Mouse (Mus musculus): ENCODE results near the gene Dhx37. TPM values are rescaled to one million over a fixed set of nuclear protein-coding genes. Genes with fewer than 3 reads are reported as not detected.
"Not testable (repeated sequence)": the region's sequence is repeated elsewhere in the genome, so short reads cannot be mapped to it uniquely, and the experiment has no call there.

Gene Dhx37
- polyA plus RNA-seq, 1 experiment from 2014 or later = 10.2 TPM

DNA sequence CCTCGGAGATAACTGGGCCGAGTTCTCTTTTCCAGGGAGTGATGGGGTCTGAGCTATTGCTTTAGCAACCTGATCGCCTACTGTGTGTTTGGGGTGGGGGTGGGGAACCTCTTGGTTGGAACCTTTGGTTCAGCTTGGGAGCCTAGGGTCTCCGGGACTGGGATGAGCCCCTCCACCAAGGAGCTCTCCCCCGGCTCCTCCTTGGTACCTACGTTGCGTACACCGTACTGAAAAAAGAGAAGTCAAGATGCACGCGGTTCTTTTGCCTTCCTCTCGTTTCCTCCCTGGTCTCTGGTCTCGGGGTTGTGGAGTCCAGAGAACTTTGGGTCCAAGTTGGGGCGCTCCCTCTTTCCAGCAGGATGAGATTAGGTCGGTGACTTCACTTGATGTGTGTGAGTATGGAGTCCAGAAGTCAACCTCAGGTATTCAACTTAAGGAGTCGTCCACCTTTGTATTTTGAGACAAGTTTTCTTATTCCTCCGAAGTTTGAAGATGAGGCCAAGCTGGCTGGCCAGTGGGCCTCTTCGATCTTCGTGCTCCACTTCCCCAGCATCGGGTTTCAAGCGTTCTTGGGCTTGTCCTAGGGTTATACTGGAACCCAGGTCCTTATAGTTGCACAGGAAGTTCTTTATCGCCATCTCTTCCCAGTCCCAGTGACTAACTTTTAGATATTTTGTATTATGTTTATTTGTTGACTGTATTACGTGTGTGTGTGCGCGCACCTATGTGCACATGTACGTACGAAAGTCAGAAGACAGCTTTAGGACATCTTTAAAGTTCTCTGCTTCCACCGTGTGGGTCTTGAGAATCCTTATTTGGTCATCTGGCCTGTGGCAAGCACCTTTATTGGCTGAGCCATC, 8.4 kb upstream of the Dhx37 start:
- 24% methylated on average over 27 of the region's 27 CpGs for WGBS
- Histone ChIP-seq H3K36me3 (replicated peaks; ENCODE audit: control insufficient read depth, insufficient read depth) (no peaks in the 10 kb centered on the region), H3K9ac (peak overlapping the region; percentile 83), H3K27ac (peak overlapping the region; percentile 81), H3K4me1 (replicated peaks; ENCODE audit: control insufficient read depth, insufficient read depth, low read length) (peaks cover 10% of the 10 kb centered on the region), H3K27me3 (ENCODE audit: control insufficient read depth, insufficient read depth, low read length) (no peaks in the 10 kb centered on the region), H3K4me2 (replicated peaks) (peak overlapping the region; percentile 65), H3K9me3 (ENCODE audit: control insufficient read depth, low read length) (no peaks in the 10 kb centered on the region), H3K4me3 (replicated peaks; ENCODE audit: low read length) (peak overlapping the region; percentile 90)
- no peak for DNase-seq (ENCODE audit: low spot score)
- no peak for ATAC-seq (ENCODE audit: low FRiP score)

DNA sequence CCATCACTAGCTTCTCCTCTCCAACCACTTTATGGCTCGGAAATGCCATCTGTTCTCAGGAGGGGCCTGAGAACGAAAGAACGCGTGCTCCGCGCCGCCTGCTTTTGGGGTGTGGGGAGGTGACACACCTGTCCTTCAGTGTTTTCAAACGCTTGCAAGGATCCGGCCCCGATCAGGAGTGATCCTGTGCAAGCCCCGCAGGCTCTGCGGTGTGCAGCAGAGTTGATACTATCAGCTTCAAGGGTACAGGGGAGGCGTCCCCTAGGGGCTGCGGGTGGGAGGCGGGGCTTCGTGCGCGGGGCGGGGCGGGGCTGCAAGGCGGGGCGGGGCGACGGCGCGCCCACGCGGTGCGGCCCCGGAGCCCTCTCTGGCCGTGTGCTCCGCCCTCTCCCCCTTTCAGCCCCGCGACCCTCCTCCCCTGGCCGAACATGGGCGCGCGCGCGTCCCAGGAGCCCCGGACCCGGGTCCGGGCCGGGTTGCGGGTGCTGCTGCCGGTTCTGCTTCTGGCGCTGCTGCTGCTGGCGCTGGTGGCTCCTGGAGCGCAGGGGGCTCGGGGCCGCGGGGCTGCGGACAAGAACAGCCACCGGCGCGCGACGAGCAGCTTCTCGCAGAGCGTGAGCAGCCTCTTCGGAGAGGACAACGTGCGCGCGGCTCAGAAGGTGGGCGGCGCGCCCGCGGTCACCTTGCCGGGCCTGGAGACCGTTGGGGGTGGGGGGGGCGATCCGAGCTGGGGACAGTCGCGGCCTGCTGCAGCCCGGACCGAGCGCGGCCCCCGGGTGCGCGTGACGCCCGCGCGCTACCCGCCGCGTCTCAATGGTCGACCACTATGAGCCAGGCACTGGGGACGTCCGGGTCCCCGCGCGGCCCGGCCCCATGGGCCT, 7.6 kb upstream of the Dhx37 start, which contains the start of gene Bri3bp:
Bri3bp (plus strand) TSS at position 335 of the 881 bp plus-strand sequence.
- Histone ChIP-seq H3K4me1 (replicated peaks; ENCODE audit: control insufficient read depth, insufficient read depth, low read length) (peaks cover 10% of the 10 kb centered on the region), H3K9me3 (ENCODE audit: control insufficient read depth, low read length) (no peaks in the 10 kb centered on the region), H3K27me3 (ENCODE audit: control insufficient read depth, insufficient read depth, low read length) (no peaks in the 10 kb centered on the region), H3K9ac (peak within 1 kb of the TSS; percentile 83), H3K36me3 (replicated peaks; ENCODE audit: control insufficient read depth, insufficient read depth) (no peaks in the 10 kb centered on the region), H3K4me2 (replicated peaks) (peak within 1 kb of the TSS; percentile 65), H3K27ac (peak within 1 kb of the TSS; percentile 81), H3K4me3 (replicated peaks; ENCODE audit: low read length) (peak within 1 kb of the TSS; percentile 90)
- DNase-seq (ENCODE audit: low spot score) (peak; percentile 73), ATAC-seq (ENCODE audit: low FRiP score) (peak; percentile 89)
- WGBS = under 1% methylated on average over 61 of the region's 97 CpGs

DNA sequence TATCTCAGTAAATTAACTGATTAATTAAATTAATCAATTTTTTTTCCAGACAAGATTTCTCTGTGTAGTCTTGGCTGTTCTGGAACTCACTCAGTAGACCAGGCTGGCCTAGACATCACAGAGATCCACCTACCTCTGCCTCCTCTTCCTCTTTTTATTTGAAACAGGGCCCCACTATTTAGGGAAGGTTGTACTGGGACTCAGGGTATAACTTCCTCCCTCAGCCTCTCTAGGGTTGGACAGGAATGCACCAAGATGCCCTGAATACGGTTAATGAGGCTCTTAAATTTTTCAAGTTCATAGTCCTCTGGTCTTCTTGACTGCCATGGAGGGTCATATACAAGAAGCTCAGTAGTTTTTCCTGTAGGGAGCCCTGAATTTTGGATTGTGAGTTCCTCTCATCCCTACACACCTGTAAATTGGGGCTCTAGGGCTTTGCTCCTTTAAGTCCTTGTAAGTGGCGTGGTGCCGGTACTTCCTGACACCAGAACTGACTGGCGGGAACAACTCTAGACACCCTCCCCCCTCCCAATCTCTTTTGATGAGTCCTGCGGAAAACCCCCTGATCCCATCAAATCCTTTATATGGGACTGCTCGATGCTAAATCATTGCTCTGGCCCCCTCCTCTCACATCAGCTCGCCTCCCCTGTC, 6.8 kb upstream of the Dhx37 start:
- no peak for ATAC-seq (ENCODE audit: low FRiP score)
- 5% methylated on average over 7 of the region's 7 CpGs for WGBS
- DNase-seq (ENCODE audit: low spot score) = no peak

DNA sequence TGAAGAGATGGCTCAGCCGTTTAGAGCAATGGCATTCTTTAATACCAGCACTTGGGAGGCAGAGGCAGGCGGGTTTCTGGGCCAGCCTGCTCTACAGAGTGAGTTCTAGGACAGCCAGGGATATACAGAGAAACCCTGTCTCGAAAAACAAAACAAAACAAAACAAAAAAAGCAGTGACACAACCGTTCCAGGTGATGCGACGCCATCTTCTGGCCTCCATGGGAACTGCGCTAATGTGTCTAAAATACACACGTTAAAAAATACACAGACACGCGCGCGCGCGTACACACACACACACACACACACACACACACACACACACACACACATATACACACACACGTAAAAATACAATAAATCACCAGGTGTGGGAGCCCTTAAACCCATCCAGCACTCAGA, 426 bp upstream of the Dhx37 start:
- not testable (repeated sequence) for ATAC-seq (ENCODE audit: low FRiP score); DNase-seq (ENCODE audit: low spot score); H3K9me3 ChIP-seq (ENCODE audit: control insufficient read depth, low read length); H3K27ac ChIP-seq; H3K27me3 ChIP-seq (ENCODE audit: control insufficient read depth, insufficient read depth, low read length); H3K9ac ChIP-seq
- peak overlapping the region; percentile 88 for H3K4me2 ChIP-seq (replicated peaks)
- peaks cover 25% of the 10 kb centered on the region for H3K36me3 ChIP-seq (replicated peaks; ENCODE audit: control insufficient read depth, insufficient read depth)
- peaks cover 11% of the 10 kb centered on the region for H3K4me1 ChIP-seq (replicated peaks; ENCODE audit: control insufficient read depth, insufficient read depth, low read length)
- 59% methylated on average over 15 of the region's 15 CpGs for WGBS
- peak overlapping the region; percentile 75 for H3K4me3 ChIP-seq (replicated peaks; ENCODE audit: low read length)

More for the DNA sequence above, 6.8 kb upstream of the Dhx37 start:
- Histone ChIP-seq H3K27me3 (ENCODE audit: control insufficient read depth, insufficient read depth, low read length) (no peaks in the 10 kb centered on the region), H3K4me1 (replicated peaks; ENCODE audit: control insufficient read depth, insufficient read depth, low read length) (peaks cover 10% of the 10 kb centered on the region), H3K9ac (peak overlapping the region; percentile 83), H3K4me3 (replicated peaks; ENCODE audit: low read length) (peak overlapping the region; percentile 90), H3K9me3 (ENCODE audit: control insufficient read depth, low read length) (no peaks in the 10 kb centered on the region), H3K27ac (no peak overlapping the region), H3K4me2 (replicated peaks) (peak overlapping the region; percentile 65), H3K36me3 (replicated peaks; ENCODE audit: control insufficient read depth, insufficient read depth) (no peaks in the 10 kb centered on the region)

GRCm38 (mm10) chr5:125432324-125432723, 1.6 kb downstream of the Dhx37 start:
- not testable (repeated sequence) for DNase-seq (ENCODE audit: low spot score); H3K4me2 ChIP-seq (replicated peaks)
- peaks cover 11% of the 10 kb centered on the region for H3K4me1 ChIP-seq (replicated peaks; ENCODE audit: control insufficient read depth, insufficient read depth, low read length)

DNA sequence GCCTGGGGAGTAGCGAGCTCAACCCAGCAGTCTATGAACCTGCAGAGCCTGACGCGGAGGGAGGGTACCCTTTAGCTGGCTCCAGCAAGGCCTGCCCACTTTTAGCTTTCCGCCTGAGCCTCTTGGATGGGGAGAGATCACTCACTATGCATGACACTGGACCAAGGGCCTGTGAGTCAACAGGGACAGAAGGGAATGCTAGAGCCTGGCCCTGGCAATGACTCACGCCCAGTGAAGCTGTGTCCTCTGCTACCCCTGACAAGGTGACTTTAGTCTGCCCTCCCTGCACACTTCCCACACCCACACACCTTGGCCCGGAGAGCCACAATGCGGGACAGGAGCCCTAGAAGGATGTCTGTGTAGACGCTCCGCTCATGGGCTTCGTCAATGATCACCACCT, 7.6 kb downstream of the Dhx37 start:
- peaks cover 100% of the 10 kb centered on the region for H3K36me3 ChIP-seq (replicated peaks; ENCODE audit: control insufficient read depth, insufficient read depth)
- H3K4me3 ChIP-seq (replicated peaks; ENCODE audit: low read length) = no peak overlapping the region
- no peaks in the 10 kb centered on the region for H3K27me3 ChIP-seq (ENCODE audit: control insufficient read depth, insufficient read depth, low read length)
- H3K9me3 ChIP-seq (ENCODE audit: control insufficient read depth, low read length) = no peaks in the 10 kb centered on the region
- no peaks in the 10 kb centered on the region for H3K4me1 ChIP-seq (replicated peaks; ENCODE audit: control insufficient read depth, insufficient read depth, low read length)
- 94% methylated on average over 10 of the region's 10 CpGs for WGBS
- H3K4me2 ChIP-seq (replicated peaks) = no peak overlapping the region
- ATAC-seq (ENCODE audit: low FRiP score) (no peak), DNase-seq (ENCODE audit: low spot score) (no peak)
- no peak overlapping the region for H3K9ac ChIP-seq
- no peak overlapping the region for H3K27ac ChIP-seq

More at GRCm38 (mm10) chr5:125432324-125432723, 1.6 kb downstream of the Dhx37 start:
- H3K27me3 ChIP-seq (ENCODE audit: control insufficient read depth, insufficient read depth, low read length); H3K27ac ChIP-seq; ATAC-seq (ENCODE audit: low FRiP score); H3K9ac ChIP-seq; H3K4me3 ChIP-seq (replicated peaks; ENCODE audit: low read length); H3K9me3 ChIP-seq (ENCODE audit: control insufficient read depth, low read length): not testable (repeated sequence)
- 93% methylated on average over 2 of the region's 2 CpGs for WGBS
- peaks cover 45% of the 10 kb centered on the region for H3K36me3 ChIP-seq (replicated peaks; ENCODE audit: control insufficient read depth, insufficient read depth)

DNA sequence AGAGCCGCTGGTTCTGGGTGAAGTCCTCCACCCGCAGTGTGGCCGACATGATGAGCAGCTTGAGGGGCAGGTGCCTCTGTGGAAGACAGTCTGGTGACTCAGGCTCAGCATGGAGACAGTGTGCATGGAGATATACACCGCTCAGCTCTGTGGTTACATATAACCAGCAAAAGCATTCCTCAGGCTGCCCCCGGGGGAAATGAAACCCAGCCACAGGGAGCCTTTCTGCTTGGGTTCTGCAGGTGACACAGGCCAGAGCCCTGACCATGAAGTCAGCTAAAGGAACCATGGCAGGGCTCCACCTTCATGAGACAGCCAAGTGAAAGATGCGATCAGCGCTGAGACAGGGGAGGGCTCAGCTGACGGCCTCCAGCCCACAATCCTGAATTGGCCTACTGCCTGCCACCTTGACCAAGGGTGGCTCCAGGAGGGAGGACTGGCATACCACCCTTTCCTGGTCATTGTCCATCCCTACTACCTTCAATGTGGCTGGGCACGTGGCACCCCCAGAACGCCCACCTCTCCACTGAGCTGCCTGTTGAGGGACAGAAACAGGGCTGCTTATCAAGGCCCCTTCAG, 8.1 kb downstream of the Dhx37 start:
- no peaks in the 10 kb centered on the region for H3K4me1 ChIP-seq (replicated peaks; ENCODE audit: control insufficient read depth, insufficient read depth, low read length)
- H3K9me3 ChIP-seq (ENCODE audit: control insufficient read depth, low read length) = no peaks in the 10 kb centered on the region
- no peak overlapping the region for H3K4me3 ChIP-seq (replicated peaks; ENCODE audit: low read length)
- no peak overlapping the region for H3K27ac ChIP-seq
- ATAC-seq (ENCODE audit: low FRiP score) (no peak), DNase-seq (ENCODE audit: low spot score) (no peak)
- no peak overlapping the region for H3K9ac ChIP-seq
- H3K27me3 ChIP-seq (ENCODE audit: control insufficient read depth, insufficient read depth, low read length) = no peaks in the 10 kb centered on the region
- no peak overlapping the region for H3K4me2 ChIP-seq (replicated peaks)
- 96% methylated on average over 10 of the region's 10 CpGs for WGBS
- H3K36me3 ChIP-seq (replicated peaks; ENCODE audit: control insufficient read depth, insufficient read depth) = peaks cover 100% of the 10 kb centered on the region

DNA sequence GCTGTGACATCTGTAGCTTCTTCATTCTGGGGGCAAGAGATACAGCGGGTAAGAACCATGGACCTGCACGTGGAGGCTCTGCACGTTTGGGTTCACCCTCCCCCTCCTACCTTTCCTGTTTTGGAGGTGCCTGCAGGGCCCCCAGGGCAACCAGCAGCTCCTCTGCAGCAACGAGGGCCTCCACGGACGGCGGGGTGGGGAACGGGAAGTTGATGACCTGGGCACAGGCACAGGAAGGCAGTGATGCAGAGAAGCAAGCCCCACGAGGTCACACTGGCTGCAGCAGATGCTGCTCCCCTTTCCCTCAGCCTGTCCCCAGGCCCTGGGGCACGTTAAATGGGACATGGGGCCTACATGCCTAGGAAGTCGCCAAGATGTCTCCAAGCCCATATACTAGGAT, 14.8 kb downstream of the Dhx37 start:
- H3K36me3 ChIP-seq (replicated peaks; ENCODE audit: control insufficient read depth, insufficient read depth) = peaks cover 99% of the 10 kb centered on the region
- ATAC-seq (ENCODE audit: low FRiP score) = no peak
- H3K4me2 ChIP-seq (replicated peaks) = no peak overlapping the region
- no peak overlapping the region for H3K27ac ChIP-seq
- H3K9ac ChIP-seq = no peak overlapping the region
- no peaks in the 10 kb centered on the region for H3K9me3 ChIP-seq (ENCODE audit: control insufficient read depth, low read length)
- H3K27me3 ChIP-seq (ENCODE audit: control insufficient read depth, insufficient read depth, low read length) = no peaks in the 10 kb centered on the region
- WGBS = 86% methylated on average over 11 of the region's 11 CpGs
- H3K4me1 ChIP-seq (replicated peaks; ENCODE audit: control insufficient read depth, insufficient read depth, low read length) = no peaks in the 10 kb centered on the region
- no peak overlapping the region for H3K4me3 ChIP-seq (replicated peaks; ENCODE audit: low read length)
- DNase-seq (ENCODE audit: low spot score) = no peak

Data from hindbrain, embryonic 14.5 days (tissue).